Mouse (Mus musculus): ENCODE data around the gene Pdhb. TPM values are rescaled to one million over a fixed set of nuclear protein-coding genes. Genes with fewer than 3 reads are reported as not detected.

Pdhb gene
- polyA plus RNA-seq, 1 experiment from 2014 or later = 213 TPM

DNA sequence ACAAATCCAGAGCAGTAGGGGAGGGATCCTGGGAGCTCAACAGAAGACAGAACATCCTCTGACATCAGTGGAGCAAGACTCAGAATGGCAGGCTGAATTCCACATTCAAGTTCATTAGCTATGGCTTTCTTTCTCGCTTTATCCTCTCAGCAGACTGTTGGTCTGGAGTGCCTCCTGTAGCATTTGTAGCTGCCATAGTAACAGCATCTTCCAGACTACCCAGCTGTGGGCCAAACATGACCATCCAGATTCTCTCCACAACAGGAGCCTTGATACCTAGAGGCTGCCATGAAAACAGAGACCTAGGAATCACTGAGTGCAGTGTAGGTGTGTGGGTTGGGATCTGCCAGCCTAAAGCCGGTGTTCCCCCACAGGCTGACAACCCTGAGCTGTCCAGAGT is 37.1 kb upstream of the Pdhb start:
- H3K27ac ChIP-seq = no peak overlapping the region
- WGBS = 81% methylated on average over 2 of the region's 2 CpGs
- H3K36me3 ChIP-seq = no peaks in the 10 kb centered on the region
- DNase-seq (ENCODE audit: low spot score) = no peak
- no peak overlapping the region for H3K4me3 ChIP-seq
- H3K9me3 ChIP-seq = no peaks in the 10 kb centered on the region
- peaks cover 5% of the 10 kb centered on the region; the same call in 1 of the 2 replicates for H3K27me3 ChIP-seq (ENCODE audit: insufficient read depth, poor library complexity, severe bottlenecking)
- peaks cover 27% of the 10 kb centered on the region for H3K4me1 ChIP-seq (replicated peaks)

DNA sequence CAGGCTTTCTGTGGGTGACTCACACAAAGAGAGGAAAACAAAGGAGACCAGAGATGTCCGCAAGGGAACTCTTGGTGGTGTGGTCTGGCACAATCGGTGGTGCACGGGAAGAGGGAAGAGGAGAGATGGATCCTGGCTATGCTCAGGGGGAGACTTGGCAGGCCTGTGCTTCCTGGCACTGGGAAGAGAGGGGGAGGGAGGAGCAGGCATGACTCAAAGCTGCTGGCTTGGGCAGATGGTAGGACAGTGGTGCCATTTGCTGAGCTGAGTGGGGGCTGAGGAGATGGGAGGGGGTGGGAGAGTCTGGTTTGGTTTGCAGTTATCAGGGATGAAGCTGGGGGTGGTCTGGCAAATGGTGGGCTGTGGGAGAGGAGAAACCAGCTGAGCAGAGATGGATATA is 36.1 kb upstream of the Pdhb start:
- peak overlapping the region; percentile 19; the same call in 1 of the 2 replicates for H3K27ac ChIP-seq
- H3K9me3 ChIP-seq = no peaks in the 10 kb centered on the region
- H3K36me3 ChIP-seq = no peaks in the 10 kb centered on the region
- H3K4me1 ChIP-seq (replicated peaks) = peaks cover 23% of the 10 kb centered on the region
- no peaks in the 10 kb centered on the region for H3K27me3 ChIP-seq (ENCODE audit: insufficient read depth, poor library complexity, severe bottlenecking)
- DNase-seq (ENCODE audit: low spot score) = no peak
- no peak overlapping the region for H3K4me3 ChIP-seq
- 89% methylated on average over 3 of the region's 3 CpGs for WGBS

DNA sequence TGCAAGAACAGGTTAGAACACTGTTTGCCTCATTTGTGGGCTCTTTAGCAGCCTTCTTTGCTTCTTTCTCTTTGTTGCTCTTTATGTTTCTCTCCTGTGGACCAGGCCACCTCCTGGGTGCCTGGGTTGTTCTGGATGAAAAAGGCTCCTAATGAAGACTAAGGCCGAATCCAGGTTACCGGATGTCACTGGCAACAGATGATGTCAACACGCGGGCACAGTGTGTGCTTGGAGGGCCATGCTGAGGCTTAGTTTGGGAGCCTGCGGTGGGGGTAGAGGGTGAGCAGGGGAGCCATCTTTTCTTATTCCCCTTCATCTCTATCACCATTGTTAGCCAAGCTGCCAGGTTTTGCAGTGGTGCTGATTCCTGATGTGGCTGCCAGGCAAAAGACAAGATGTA is 34.7 kb upstream of the Pdhb start:
- H3K27ac ChIP-seq = peak overlapping the region; percentile 64; the same call in 1 of the 2 replicates
- peaks cover 20% of the 10 kb centered on the region for H3K4me1 ChIP-seq (replicated peaks)
- H3K9me3 ChIP-seq = no peaks in the 10 kb centered on the region
- 53% methylated on average over 5 of the region's 5 CpGs for WGBS
- H3K36me3 ChIP-seq = no peaks in the 10 kb centered on the region
- DNase-seq (ENCODE audit: low spot score) = no peak
- H3K27me3 ChIP-seq (ENCODE audit: insufficient read depth, poor library complexity, severe bottlenecking) = no peaks in the 10 kb centered on the region
- no peak overlapping the region for H3K4me3 ChIP-seq

DNA sequence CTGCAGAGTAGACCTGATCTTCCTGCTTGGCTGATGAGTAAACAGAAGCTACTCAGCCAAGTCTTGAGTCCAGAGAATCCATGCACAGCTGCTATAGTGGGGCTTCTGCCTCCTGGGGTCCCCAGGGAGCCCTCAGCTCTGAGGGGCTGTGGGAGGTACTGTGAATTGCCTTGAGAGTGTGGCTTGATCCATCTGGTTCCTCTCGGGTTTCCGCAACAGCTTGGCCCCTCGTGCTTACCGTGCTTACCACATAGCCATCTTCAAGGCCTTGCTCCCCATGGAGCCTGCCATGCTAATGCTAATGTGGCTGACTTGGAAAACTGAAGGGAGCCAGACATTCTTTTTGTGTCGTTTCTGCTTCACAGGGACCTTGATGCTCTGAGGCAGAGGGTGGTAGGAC is 34.3 kb upstream of the Pdhb start:
- peaks cover 20% of the 10 kb centered on the region for H3K4me1 ChIP-seq (replicated peaks)
- 14% methylated on average over 5 of the region's 5 CpGs for WGBS
- no peaks in the 10 kb centered on the region for H3K36me3 ChIP-seq
- H3K27me3 ChIP-seq (ENCODE audit: insufficient read depth, poor library complexity, severe bottlenecking) = no peaks in the 10 kb centered on the region
- H3K27ac ChIP-seq = peak overlapping the region; percentile 64; the same call in 1 of the 2 replicates
- DNase-seq (ENCODE audit: low spot score) = peak; percentile 47
- no peak overlapping the region for H3K4me3 ChIP-seq
- no peaks in the 10 kb centered on the region for H3K9me3 ChIP-seq

DNA sequence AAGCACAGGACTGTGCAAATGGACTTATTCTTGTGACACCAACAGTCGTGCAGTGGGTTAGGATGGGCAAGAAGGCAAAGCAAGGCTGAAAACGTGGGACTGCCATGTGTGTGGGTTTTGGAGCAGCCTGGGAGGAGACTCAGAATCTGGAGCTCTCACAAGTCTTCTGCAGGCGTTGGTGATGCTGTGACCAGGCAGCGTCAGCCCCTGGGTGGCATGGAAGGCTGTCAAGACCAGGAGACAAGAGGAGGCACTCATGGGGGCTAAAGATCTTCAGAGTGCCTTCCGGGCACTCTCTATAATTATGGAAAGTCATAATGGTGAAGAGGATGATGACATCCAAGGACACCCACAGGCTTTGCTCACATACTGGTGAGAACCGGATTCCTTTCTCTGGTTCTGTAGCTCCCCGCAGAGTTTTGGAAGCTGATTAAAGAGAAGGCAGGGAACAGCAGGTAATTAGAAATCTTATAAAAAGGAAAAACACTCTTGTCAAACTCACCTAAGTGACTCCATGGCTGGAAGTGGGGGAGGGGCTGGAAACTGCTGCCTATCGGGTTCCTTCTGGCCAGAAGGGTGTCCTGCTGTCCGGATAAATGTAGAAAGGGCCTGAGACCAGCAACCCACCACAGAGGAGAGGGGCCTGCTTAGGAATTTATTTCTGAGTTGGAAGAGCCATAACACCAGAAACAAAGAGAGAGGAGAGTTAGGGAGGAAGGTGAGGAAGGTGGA is 33.5 kb upstream of the Pdhb start:
- no peaks in the 10 kb centered on the region for H3K36me3 ChIP-seq
- no peaks in the 10 kb centered on the region for H3K9me3 ChIP-seq
- no peaks in the 10 kb centered on the region for H3K27me3 ChIP-seq (ENCODE audit: insufficient read depth, poor library complexity, severe bottlenecking)
- H3K4me3 ChIP-seq = no peak overlapping the region
- peak overlapping the region; percentile 64 for H3K27ac ChIP-seq
- peaks cover 20% of the 10 kb centered on the region for H3K4me1 ChIP-seq (replicated peaks)
- no peak for DNase-seq (ENCODE audit: low spot score)
- WGBS = 56% methylated on average over 9 of the region's 9 CpGs

DNA sequence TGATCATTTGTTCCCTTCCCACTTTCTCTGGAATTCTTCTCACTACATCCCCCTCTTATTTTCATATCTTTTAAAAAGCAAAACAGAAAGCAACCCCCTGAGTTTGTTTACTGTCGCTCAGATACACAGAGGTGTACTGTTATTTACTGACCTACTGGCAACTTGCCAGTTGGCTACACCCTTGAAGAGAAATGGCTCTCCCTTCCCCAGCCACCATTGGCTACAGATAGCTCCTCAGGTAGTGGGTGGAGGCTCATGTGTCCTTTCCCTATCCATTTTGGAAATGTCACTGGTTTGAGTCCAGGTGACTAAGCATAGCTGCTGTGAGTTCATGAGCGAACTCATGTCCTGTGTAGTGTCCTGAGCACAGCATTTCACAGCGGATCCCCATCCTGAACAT is 28.9 kb upstream of the Pdhb start:
- H3K27me3 ChIP-seq (ENCODE audit: insufficient read depth, poor library complexity, severe bottlenecking) = no peaks in the 10 kb centered on the region
- no peak overlapping the region for H3K27ac ChIP-seq
- H3K4me3 ChIP-seq = no peak overlapping the region
- no peaks in the 10 kb centered on the region for H3K9me3 ChIP-seq
- no peak for DNase-seq (ENCODE audit: low spot score)
- 81% methylated on average over 3 of the region's 3 CpGs for WGBS
- H3K4me1 ChIP-seq (replicated peaks) = peaks cover 8% of the 10 kb centered on the region
- no peaks in the 10 kb centered on the region for H3K36me3 ChIP-seq

DNA sequence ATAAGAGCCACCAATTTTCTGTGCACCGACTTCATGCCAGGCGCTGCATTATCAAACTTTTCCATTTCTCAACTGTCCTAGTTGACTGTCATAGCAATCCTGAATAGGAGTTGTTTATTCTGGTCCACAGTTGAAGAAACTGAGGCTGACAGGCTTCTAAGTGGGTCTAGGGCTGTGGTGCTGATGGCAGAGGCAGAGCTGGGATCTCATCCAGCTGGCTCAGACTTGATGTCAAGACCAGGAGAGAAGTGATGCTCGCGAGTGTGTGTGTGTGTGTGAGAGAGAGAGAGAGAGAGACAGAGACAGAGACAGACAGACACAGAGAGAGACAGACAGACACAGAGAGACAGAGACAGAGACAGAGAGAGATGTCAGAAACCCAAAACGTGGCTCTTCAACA is 27.9 kb upstream of the Pdhb start:
- no peaks in the 10 kb centered on the region for H3K36me3 ChIP-seq
- H3K27ac ChIP-seq = no peak overlapping the region
- H3K9me3 ChIP-seq = no peaks in the 10 kb centered on the region
- WGBS = 82% methylated on average over 5 of the region's 5 CpGs
- DNase-seq (ENCODE audit: low spot score) = no peak
- H3K4me1 ChIP-seq (replicated peaks) = no peaks in the 10 kb centered on the region
- no peaks in the 10 kb centered on the region for H3K27me3 ChIP-seq (ENCODE audit: insufficient read depth, poor library complexity, severe bottlenecking)
- no peak overlapping the region for H3K4me3 ChIP-seq

DNA sequence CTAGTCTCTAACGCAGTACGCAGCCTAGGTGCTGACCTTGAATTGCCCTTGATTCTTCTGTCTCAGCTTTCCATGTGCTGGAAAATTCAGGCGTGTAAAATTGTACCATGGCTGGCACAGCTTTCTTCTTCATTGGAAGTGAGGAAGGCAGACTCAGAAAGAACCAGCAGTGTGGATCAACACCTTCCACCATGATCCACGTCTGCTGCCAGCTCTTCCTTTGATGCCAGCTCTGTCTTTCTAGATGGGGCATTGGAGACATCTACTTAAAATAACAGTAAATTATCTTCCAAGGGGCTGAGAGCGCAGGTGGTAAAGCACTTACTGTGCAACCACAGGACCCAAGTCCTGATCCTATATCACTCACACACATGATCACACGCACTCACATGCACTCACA is 19.9 kb upstream of the Pdhb start:
- DNase-seq (ENCODE audit: low spot score) = no peak
- WGBS = 90% methylated on average over 6 of the region's 6 CpGs
- Histone ChIP-seq H3K27me3 (ENCODE audit: insufficient read depth, poor library complexity, severe bottlenecking) (no peaks in the 10 kb centered on the region), H3K4me3 (no peak overlapping the region), H3K4me1 (replicated peaks) (no peaks in the 10 kb centered on the region), H3K36me3 (no peaks in the 10 kb centered on the region), H3K9me3 (no peaks in the 10 kb centered on the region), H3K27ac (no peak overlapping the region)

DNA sequence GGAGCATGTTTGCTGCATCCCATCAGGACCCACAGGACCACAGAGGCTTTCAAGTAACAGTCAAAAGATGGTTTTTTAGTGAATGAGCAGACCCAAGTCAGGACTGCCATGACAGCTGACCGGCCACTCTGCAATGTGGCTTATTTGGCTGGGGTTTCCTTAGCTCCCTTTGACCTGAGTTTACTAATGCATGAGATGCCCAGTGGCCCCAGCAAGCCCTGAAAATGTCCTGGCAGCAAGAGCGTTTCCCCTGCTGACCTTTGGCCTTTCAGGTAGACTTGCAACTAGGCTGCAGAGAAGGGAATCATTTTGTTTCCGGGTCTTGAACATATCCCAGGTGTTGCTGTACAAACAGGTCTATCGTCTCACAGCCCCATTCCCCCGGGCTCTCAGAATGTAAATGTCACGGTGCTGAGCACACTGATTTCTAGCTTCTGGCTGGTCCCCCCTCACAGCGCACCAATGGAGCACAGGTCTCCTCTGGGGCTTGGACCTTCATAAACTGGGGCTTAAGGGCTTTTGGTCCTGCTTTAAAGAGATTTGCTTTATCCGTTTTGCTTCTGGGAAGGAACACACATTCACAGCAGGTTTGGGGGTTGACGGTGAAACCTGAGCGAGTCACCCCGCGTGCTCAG is 18.6 kb upstream of the Pdhb start:
- DNase-seq (ENCODE audit: low spot score) = no peak
- 75% methylated on average over 12 of the region's 12 CpGs for WGBS
- Histone ChIP-seq H3K36me3 (no peaks in the 10 kb centered on the region), H3K27ac (no peak overlapping the region), H3K4me3 (no peak overlapping the region), H3K4me1 (replicated peaks) (no peaks in the 10 kb centered on the region), H3K27me3 (ENCODE audit: insufficient read depth, poor library complexity, severe bottlenecking) (no peaks in the 10 kb centered on the region), H3K9me3 (no peaks in the 10 kb centered on the region)

DNA sequence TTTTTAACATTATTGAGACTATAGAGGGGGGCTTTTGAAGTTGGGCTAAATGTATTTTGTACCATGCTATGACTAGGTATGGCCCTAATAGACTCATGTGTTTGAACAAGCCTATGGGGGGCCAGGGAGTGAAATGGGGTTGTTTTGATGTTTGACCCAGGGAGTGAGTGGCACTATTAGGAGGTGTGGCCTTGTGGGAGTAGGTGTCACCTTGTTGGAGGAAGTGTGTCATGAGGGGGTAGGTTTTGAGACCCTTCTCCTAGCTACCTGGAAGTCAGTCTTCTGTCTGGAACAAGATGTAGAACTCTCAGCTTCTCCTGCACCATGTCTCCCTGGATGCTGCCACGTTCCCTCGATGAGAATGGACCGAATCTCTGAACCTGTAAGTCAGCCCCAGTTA is 17.7 kb upstream of the Pdhb start:
- Histone ChIP-seq H3K27ac (no peak overlapping the region), H3K27me3 (ENCODE audit: insufficient read depth, poor library complexity, severe bottlenecking) (no peaks in the 10 kb centered on the region), H3K4me1 (replicated peaks) (no peaks in the 10 kb centered on the region), H3K4me3 (no peak overlapping the region), H3K36me3 (no peaks in the 10 kb centered on the region), H3K9me3 (no peaks in the 10 kb centered on the region)
- DNase-seq (ENCODE audit: low spot score) = no peak
- WGBS = 90% methylated on average over 3 of the region's 3 CpGs

DNA sequence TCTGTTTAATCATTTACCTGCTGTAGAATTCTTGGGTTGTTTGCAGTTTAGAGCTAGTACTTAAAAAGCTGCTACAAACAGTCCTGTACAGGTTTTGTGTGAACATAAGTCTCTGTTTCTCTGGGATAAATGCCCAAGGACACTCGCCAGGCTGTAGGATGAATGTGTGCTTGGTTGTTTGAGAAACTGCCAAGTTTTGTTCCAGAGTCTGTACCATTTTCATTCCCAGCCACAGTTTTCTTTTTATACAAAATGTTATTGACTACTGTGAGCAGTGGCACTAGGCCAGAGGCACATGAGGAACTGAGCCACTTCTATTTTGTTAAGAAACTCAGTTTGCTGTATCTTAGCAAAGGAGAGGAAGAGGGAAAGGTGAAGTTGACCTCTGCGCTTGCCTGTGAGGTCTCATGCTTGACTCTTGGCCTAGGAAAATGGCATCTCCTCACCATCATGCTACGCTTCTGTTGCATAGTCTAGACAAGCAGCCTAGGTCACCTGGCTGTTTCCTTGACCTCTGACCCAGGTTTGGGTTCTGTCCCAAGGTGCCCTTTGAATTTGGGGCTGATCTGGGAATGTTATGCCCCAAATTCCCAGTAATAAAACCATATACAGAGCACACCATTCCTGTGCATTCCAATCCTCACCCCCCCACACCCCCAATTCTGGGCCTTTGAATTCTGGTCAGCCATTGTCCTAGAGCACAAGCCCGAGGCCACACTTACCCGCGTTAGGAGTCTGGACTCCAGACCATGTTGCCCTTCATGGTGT is 13.6 kb upstream of the Pdhb start:
- Histone ChIP-seq H3K27ac (no peak overlapping the region), H3K4me1 (replicated peaks) (no peaks in the 10 kb centered on the region), H3K9me3 (peaks cover 3% of the 10 kb centered on the region; the same call in 1 of the 2 replicates), H3K4me3 (no peak overlapping the region), H3K27me3 (ENCODE audit: insufficient read depth, poor library complexity, severe bottlenecking) (no peaks in the 10 kb centered on the region), H3K36me3 (no peaks in the 10 kb centered on the region)
- 88% methylated on average over 6 of the region's 6 CpGs for WGBS
- no peak for DNase-seq (ENCODE audit: low spot score)

DNA sequence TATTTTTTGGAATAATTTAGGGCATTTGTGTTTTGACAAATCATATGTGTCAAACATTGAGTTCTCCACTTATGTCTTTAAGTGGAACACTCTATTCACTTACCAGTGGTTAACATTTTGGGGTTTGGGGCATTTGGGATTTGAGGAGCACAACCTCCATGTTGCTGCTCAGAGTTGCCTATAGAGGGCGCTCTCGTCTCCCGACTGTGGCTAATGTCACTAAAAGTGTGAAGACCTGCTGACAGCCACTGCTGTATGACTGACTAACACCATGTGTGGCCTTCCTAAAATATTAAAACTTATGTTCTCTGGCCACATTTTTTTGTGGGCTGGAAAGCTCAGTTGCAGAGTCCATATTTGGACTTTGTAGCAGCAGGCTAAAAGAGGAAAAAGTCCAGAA is 10.5 kb upstream of the Pdhb start:
- no peaks in the 10 kb centered on the region for H3K36me3 ChIP-seq
- no peak overlapping the region for H3K4me3 ChIP-seq
- 62% methylated on average over 3 of the region's 3 CpGs for WGBS
- DNase-seq (ENCODE audit: low spot score) = no peak
- H3K27me3 ChIP-seq (ENCODE audit: insufficient read depth, poor library complexity, severe bottlenecking) = no peaks in the 10 kb centered on the region
- no peaks in the 10 kb centered on the region for H3K4me1 ChIP-seq (replicated peaks)
- no peak overlapping the region for H3K27ac ChIP-seq
- peaks cover 3% of the 10 kb centered on the region; the same call in 1 of the 2 replicates for H3K9me3 ChIP-seq

All from hindbrain, embryonic 10.5 days (tissue).